ENCODE assay signal across 8 mouse cellular contexts in genomic region chr1:127773803-127774500, GRCm38 (mm10). TPM values are rescaled to one million over a fixed set of nuclear protein-coding genes. Genes with fewer than 3 reads are reported as not detected.
A peak's percentile ranks its signal among the peaks of the same experiment; 100 is the strongest.
DNase-seq lines count a peak whose midpoint lies in the region; ATAC-seq and TF ChIP-seq lines count a peak whose summit lies in the region.

Gene Ccnt2 (plus strand): TSS chr1:127774164.

- no peaks in the 10 kb centered on the region for H3K9me3 ChIP-seq in MEL (replicated peaks; ENCODE audit: insufficient read depth, low read length)
- H3K9me3 ChIP-seq in forebrain, postnatal 0 days (ENCODE audit: low read length) = no peaks in the 10 kb centered on the region
- H3K9me3 ChIP-seq in lung, embryonic 15.5 days = no peaks in the 10 kb centered on the region

- H3K79me2 ChIP-seq in MEL (ENCODE audit: control insufficient read depth, insufficient read depth, low read length, poor library complexity) = peaks cover 53% of the 10 kb centered on the region

- H3K4me1 ChIP-seq in MEL (ENCODE audit: control insufficient read depth in 1 of 2, insufficient read depth in 2 of 2, low read length in 2 of 2) = peaks cover 3 to 8% of the 10 kb centered on the region in 2 experiments; a peak in 3 of 4 replicates
- H3K4me1 ChIP-seq in cerebellum, adult 2 months (ENCODE audit: control insufficient read depth, insufficient read depth, low read length) = no peaks in the 10 kb centered on the region; the same call in 1 of the 2 replicates
- 0 out of 2 replicates have a peak, but pooled peaks cover 14% of the 10 kb centered on the region for H3K4me1 ChIP-seq in forebrain, postnatal 0 days (ENCODE audit: insufficient read depth)
- peaks cover 32% of the 10 kb centered on the region for H3K4me1 ChIP-seq in lung, embryonic 15.5 days

- ATAC-seq in forebrain, postnatal 0 days = peak; percentile 98
- peak; percentile 99 for ATAC-seq in lung, embryonic 15.5 days (ENCODE audit: borderline replicate concordance, extremely low read depth, low FRiP score, low TSS enrichment)

- H3K27ac ChIP-seq in MEL (ENCODE audit: control insufficient read depth, low read depth, low read length) = peak within 1 kb of the TSS; percentile 98
- peak within 1 kb of the TSS; percentile 80 for H3K27ac ChIP-seq in cerebellum, adult 2 months (ENCODE audit: insufficient read depth, low read length)
- peak within 1 kb of the TSS; percentile 92 for H3K27ac ChIP-seq in forebrain, postnatal 0 days (ENCODE audit: low read depth, low read length)
- peak within 1 kb of the TSS; percentile 92 for H3K27ac ChIP-seq in lung, embryonic 15.5 days

- H3K27me3 ChIP-seq in MEL (ENCODE audit: control insufficient read depth in 1 of 2, insufficient read depth in 2 of 2, low read length in 2 of 2) = no peaks in the 10 kb centered on the region
- no peaks in the 10 kb centered on the region for H3K27me3 ChIP-seq in cerebellum, adult 2 months (ENCODE audit: control insufficient read depth, insufficient read depth, low read length)
- H3K27me3 ChIP-seq in forebrain, postnatal 0 days (ENCODE audit: insufficient read depth, low read length) = no peaks in the 10 kb centered on the region
- H3K27me3 ChIP-seq in lung, embryonic 15.5 days = no peaks in the 10 kb centered on the region

- peak within 1 kb of the TSS; percentile 74 for H3K4me2 ChIP-seq in forebrain, postnatal 0 days (ENCODE audit: low read depth)
- H3K4me2 ChIP-seq in lung, embryonic 15.5 days = peak within 1 kb of the TSS; percentile 75

- H3K36me3 ChIP-seq in MEL (ENCODE audit: control insufficient read depth in 1 of 2, insufficient read depth in 2 of 2, low read length in 2 of 2) = peaks cover 3 to 27% of the 10 kb centered on the region in 2 experiments; a peak in 3 of 4 replicates
- no peaks in the 10 kb centered on the region for H3K36me3 ChIP-seq in forebrain, postnatal 0 days (ENCODE audit: insufficient read depth)
- H3K36me3 ChIP-seq in lung, embryonic 15.5 days = peaks cover 3% of the 10 kb centered on the region; the same call in 1 of the 2 replicates

- peak within 1 kb of the TSS; percentile 97 for H3K9ac ChIP-seq in MEL (ENCODE audit: control insufficient read depth, low read depth, low read length, poor library complexity, severe bottlenecking)
- H3K9ac ChIP-seq in forebrain, postnatal 0 days = peak within 1 kb of the TSS; percentile 91
- peak within 1 kb of the TSS; percentile 88 for H3K9ac ChIP-seq in lung, embryonic 15.5 days

- under 1% methylated on average over 62 of the region's 63 CpGs for WGBS in cerebellum, adult 2 months
- WGBS in forebrain, postnatal 0 days = under 1% methylated on average over 63 of the region's 63 CpGs
- WGBS in lung, embryonic 15.5 days = under 1% methylated on average over 63 of the region's 63 CpGs

- TF ChIP-seq CTCF in MEL (IDR thresholded peaks at IDR 0.05 in 2 of 3, conservative IDR thresholded peaks at IDR 0.05 in 1 of 3; ENCODE audit: control insufficient read depth in 1 of 3, insufficient read depth in 1 of 3, low read depth in 2 of 3, low read length in 3 of 3, poor library complexity in 1 of 3, severe bottlenecking in 1 of 3) = 0 out of 6 replicates have a peak, but pooled peaks of 1 of the 3 experiments have one; percentile 1
- TF ChIP-seq CTCF in cerebellum, adult 2 months (IDR thresholded peaks at IDR 0.05; ENCODE audit: borderline replicate concordance, insufficient read depth, low read depth, low read length) = no peak
- TF ChIP-seq CTCF in forebrain, postnatal 0 days (IDR thresholded peaks at IDR 0.05; ENCODE audit: low read depth) = peak; percentile 48

- TF ChIP-seq POLR2A in MEL (IDR thresholded peaks at IDR 0.05; ENCODE audit: control insufficient read depth in 1 of 2, insufficient read depth in 1 of 2, low read depth in 1 of 2, low read length in 2 of 2, poor library complexity in 1 of 2) = peak; percentile 78 to 96
- peak; percentile 83; the same call in 1 of the 2 replicates for TF ChIP-seq POLR2A in cerebellum, adult 2 months (IDR thresholded peaks at IDR 0.05; ENCODE audit: borderline replicate concordance, insufficient read depth, low read length)

- TF ChIP-seq EP300 in MEL (IDR thresholded peaks at IDR 0.05; ENCODE audit: low read depth in 1 of 2, low read length in 2 of 2) = peak in 1 of 2 experiments; percentile 24; a peak in 1 of 4 replicates

- H3K4me3 ChIP-seq in MEL (ENCODE audit: control insufficient read depth in 1 of 2, insufficient read depth in 1 of 2, low read depth in 2 of 2, low read length in 2 of 2) = peak within 1 kb of the TSS; percentile 95 to 96
- peak within 1 kb of the TSS; percentile 93 for H3K4me3 ChIP-seq in cerebellum, adult 2 months (replicated peaks; ENCODE audit: insufficient read depth, low read depth, low read length)
- peak within 1 kb of the TSS; percentile 74 for H3K4me3 ChIP-seq in forebrain, postnatal 0 days (ENCODE audit: low read depth, low read length)
- peak within 1 kb of the TSS; percentile 88 for H3K4me3 ChIP-seq in lung, embryonic 15.5 days

- TF ChIP-seq RAD21 in MEL (IDR thresholded peaks at IDR 0.05; ENCODE audit: low read depth, low read length) = no peak

- DNase-seq in MEL (ENCODE audit: low read depth, low spot score) = peak; percentile 99
- DNase-seq in cerebellum, adult 2 months = peak; percentile 99 to 100
- DNase-seq in forebrain, postnatal 0 days = peak; percentile 99
- DNase-seq in heart, postnatal 4 days = peak; percentile 99
- DNase-seq in layer of hippocampus, adult 8-10 months (ENCODE audit: low spot score in 2 of 2) = peak; percentile 99
- DNase-seq in ovary, adult 18-20 months (ENCODE audit: low spot score) = peak; percentile 99
- DNase-seq in thymus, postnatal 0 days (ENCODE audit: low spot score) = peak; percentile 100

TF ChIP-seq in MEL, 35 proteins besides CTCF, POLR2A, EP300 and RAD21:
- TF ChIP-seq MAFK (IDR thresholded peaks at IDR 0.05; ENCODE audit: borderline replicate concordance, low read depth, low read length) (no peak), CHD2 (IDR thresholded peaks at IDR 0.05; ENCODE audit: low read length) (peak; percentile 35; the same call in 1 of the 2 replicates), NELFE (IDR thresholded peaks at IDR 0.05; ENCODE audit: low read depth, low read length) (peak; percentile 80), MYC (IDR thresholded peaks at IDR 0.05; ENCODE audit: low read depth, low read length) (peak; percentile 45; the same call in 1 of the 2 replicates), GABPA (IDR thresholded peaks at IDR 0.05; ENCODE audit: low read depth, low read length) (no peak), ELF1 (IDR thresholded peaks at IDR 0.05; ENCODE audit: low read depth, low read length) (peak; percentile 88), TBP (IDR thresholded peaks at IDR 0.05; ENCODE audit: low read depth, low read length) (0 out of 2 replicates have a peak, but pooled peaks have one; percentile 54), MAZ (IDR thresholded peaks at IDR 0.05; ENCODE audit: low read depth, low read length) (peak; percentile 99), SMC3 (IDR thresholded peaks at IDR 0.05; ENCODE audit: low read depth, low read length) (no peak), TCF12 (IDR thresholded peaks at IDR 0.05; ENCODE audit: low read depth, low read length) (peak; percentile 19), UBTF (IDR thresholded peaks at IDR 0.05; ENCODE audit: borderline replicate concordance, insufficient read depth, low read depth, low read length) (no peak), ZC3H11A (IDR thresholded peaks at IDR 0.05; ENCODE audit: low read depth, low read length) (no peak), E2F4 (IDR thresholded peaks at IDR 0.05; ENCODE audit: borderline replicate concordance, low read depth, low read length) (no peak; the same call in 1 of the 2 replicates), KAT2A (conservative IDR thresholded peaks at IDR 0.05; ENCODE audit: low read depth, low read length) (peak; percentile 88; the same call in 1 of the 2 replicates), SIN3A (IDR thresholded peaks at IDR 0.05; ENCODE audit: low read length) (peak; percentile 20), HCFC1 (IDR thresholded peaks at IDR 0.05; ENCODE audit: low read depth, low read length) (peak; percentile 94), MYB (IDR thresholded peaks at IDR 0.05; ENCODE audit: low read depth, low read length) (no peak; the same call in 1 of the 2 replicates), ZKSCAN1 (IDR thresholded peaks at IDR 0.05; ENCODE audit: low read depth, low read length) (no peak), RCOR1 (IDR thresholded peaks at IDR 0.05; ENCODE audit: low read depth, low read length) (no peak), USF2 (IDR thresholded peaks at IDR 0.05; ENCODE audit: borderline replicate concordance in 1 of 2, insufficient read depth in 1 of 2, low read depth in 1 of 2, low read length in 2 of 2) (no peak), TAL1 (IDR thresholded peaks at IDR 0.05; ENCODE audit: low read length) (no peak), ZNF384 (IDR thresholded peaks at IDR 0.05; ENCODE audit: low read depth, low read length) (peak; percentile 29; the same call in 1 of the 2 replicates), POLR2AphosphoS2 (IDR thresholded peaks at IDR 0.05; ENCODE audit: low read length) (peak; percentile 46; the same call in 1 of the 2 replicates), USF1 (IDR thresholded peaks at IDR 0.05; ENCODE audit: low read depth, low read length) (peak; percentile 38; the same call in 1 of the 2 replicates), ETS1 (IDR thresholded peaks at IDR 0.05; ENCODE audit: low read depth, low read length) (peak; percentile 42; the same call in 1 of the 2 replicates), MXI1 (IDR thresholded peaks at IDR 0.05; ENCODE audit: low read depth, low read length) (no peak; the same call in 1 of the 2 replicates), NRF1 (IDR thresholded peaks at IDR 0.05; ENCODE audit: insufficient read depth, low read depth, low read length, poor library complexity, severe bottlenecking) (peak; percentile 99), MAX (IDR thresholded peaks at IDR 0.05; ENCODE audit: low read length) (no peak)

RNA-seq across cellular contexts. Expression of gene Ccnt2, which starts in this region (rescaled TPM):
- 19.9 and 20.6 TPM in 2 replicates for total RNA-seq in MEL (2012; rRNA removed)
- polyA plus RNA-seq in MEL (2012; ENCODE audit: insufficient read depth in 1 of 2, insufficient read length in 2 of 2, low read depth in 1 of 2, low replicate concordance in 2 of 2, missing spikeins in 1 of 2) = 10 to 100 TPM; 26.7 to 31.5 TPM
- polyA plus RNA-seq in cerebellum, adult 2 months (2012; rRNA removed) = 53.9 and 54.9 TPM in 2 replicates
- total RNA-seq in forebrain, postnatal 0 days (2014; rRNA removed) = 36.2 and 51.5 TPM in 2 replicates
- 12.8 and 23.2 TPM in 2 replicates for polyA plus RNA-seq in forebrain, postnatal 0 days (2015; fragmentation: Nextera tagmentation; extraction: Ambion mirVana)
- total RNA-seq in heart, postnatal 4 days (2021) = 10 to 100 TPM; 37.7 to 40.0 TPM
- total RNA-seq in layer of hippocampus, adult 8-10 months (2022) = 10 to 100 TPM; 61.7 to 83.7 (median 73.7) TPM
- polyA plus RNA-seq in lung, embryonic 15.5 days (2015; fragmentation: Nextera tagmentation; extraction: Ambion mirVana) = 73.6 and 83.7 TPM in 2 replicates
- polyA plus RNA-seq in thymus, postnatal 0 days (2015; fragmentation: Nextera tagmentation; extraction: Ambion mirVana) = 40.4 and 59.7 TPM in 2 replicates

Comparison
In these comparisons a context has a peak if more than half of its experiments do, and no peak if none do; other contexts are left out.
1. Peak in every context shown above with its lines: DNase-seq, ATAC-seq, H3K4me3 ChIP-seq and H3K27ac ChIP-seq.